Comparison of ENCODE assay signal across 32 mouse cellular contexts in genomic region chr19:15769651-15770050, GRCm38 (mm10).
"Had no signal": no experiment of that assay in that cellular context is flagged by ENCODE, and none has a peak within 500 bp of the region (broad histone marks: within the 10 kb centered on the region; RNA-seq: fewer than 3 reads in every experiment).

No protein-coding gene starts in this region.

- H3K9me3 ChIP-seq: limb, embryonic 10.5 days; limb, embryonic 12.5 days; limb, embryonic 13.5 days; limb, embryonic 15.5 days; liver, embryonic 12.5 days; liver, embryonic 13.5 days; liver, embryonic 15.5 days; lung, embryonic 15.5 days; megakaryocyte, embryonic 14.5 days; midbrain, embryonic 10.5 days; midbrain, embryonic 12.5 days; midbrain, embryonic 13.5 days; midbrain, embryonic 15.5 days had no signal

- DNase-seq: left cerebral cortex, postnatal 4 days; liver; liver, embryonic 13.5 days; liver, postnatal 0 days; lung, adult 18-20 months; lung, adult 2 months; lung, embryonic 14.5 days; lung, postnatal 10 days; lung, postnatal 14 days; lung, postnatal 36 days; lung, postnatal 4 days; midbrain, embryonic 14.5 days had no signal

- H3K36me3 ChIP-seq: limb, embryonic 10.5 days; limb, embryonic 12.5 days; limb, embryonic 13.5 days; limb, embryonic 15.5 days; liver, embryonic 12.5 days; liver, embryonic 13.5 days; liver, embryonic 15.5 days; lung, embryonic 15.5 days; midbrain, embryonic 10.5 days; midbrain, embryonic 12.5 days; midbrain, embryonic 13.5 days; midbrain, embryonic 15.5 days had no signal

- H3K9ac ChIP-seq: limb, embryonic 12.5 days; limb, embryonic 13.5 days; limb, embryonic 15.5 days; liver, embryonic 12.5 days; liver, embryonic 13.5 days; liver, embryonic 14.5 days; liver, embryonic 15.5 days; liver, postnatal 0 days; lung, embryonic 14.5 days; lung, embryonic 15.5 days; midbrain, embryonic 12.5 days; midbrain, embryonic 13.5 days; midbrain, embryonic 15.5 days had no signal

- ATAC-seq: liver, embryonic 12.5 days; liver, postnatal 0 days; lung, postnatal 0 days; midbrain, embryonic 13.5 days; midbrain, embryonic 15.5 days; midbrain, embryonic 16.5 days had no signal

- H3K27me3 ChIP-seq: limb, embryonic 12.5 days; limb, embryonic 13.5 days; limb, embryonic 15.5 days; liver, embryonic 12.5 days; liver, embryonic 13.5 days; liver, embryonic 15.5 days; lung, embryonic 15.5 days; megakaryocyte, embryonic 14.5 days; midbrain, embryonic 12.5 days; midbrain, embryonic 15.5 days had no signal

- H3K4me2 ChIP-seq: limb, embryonic 12.5 days; limb, embryonic 13.5 days; limb, embryonic 15.5 days; liver, embryonic 11.5 days; liver, embryonic 12.5 days; liver, embryonic 13.5 days; liver, embryonic 15.5 days; lung, embryonic 14.5 days; lung, embryonic 15.5 days; midbrain, embryonic 11.5 days; midbrain, embryonic 12.5 days; midbrain, embryonic 13.5 days; midbrain, embryonic 15.5 days had no signal

- H3K4me1 ChIP-seq: limb, embryonic 10.5 days; liver, embryonic 12.5 days; liver, embryonic 13.5 days; liver, embryonic 15.5 days; lung, embryonic 15.5 days; megakaryocyte, embryonic 14.5 days; midbrain, embryonic 12.5 days; midbrain, embryonic 13.5 days; midbrain, embryonic 15.5 days had no signal

- H3K27ac ChIP-seq: left cerebral cortex, adult 2 months; limb, embryonic 10.5 days; limb, embryonic 13.5 days; limb, embryonic 15.5 days; liver, embryonic 12.5 days; liver, embryonic 13.5 days; liver, embryonic 14.5 days; liver, embryonic 15.5 days; lung, embryonic 15.5 days; macrophage; midbrain, embryonic 10.5 days; midbrain, embryonic 12.5 days; midbrain, embryonic 13.5 days; midbrain, embryonic 15.5 days had no signal

- H3K4me3 ChIP-seq: left cerebral cortex, adult 2 months; limb, embryonic 10.5 days; limb, embryonic 12.5 days; limb, embryonic 13.5 days; limb, embryonic 15.5 days; liver, embryonic 12.5 days; liver, embryonic 13.5 days; liver, embryonic 15.5 days; lung, embryonic 15.5 days; megakaryocyte, embryonic 14.5 days; midbrain, embryonic 10.5 days; midbrain, embryonic 12.5 days; midbrain, embryonic 13.5 days; midbrain, embryonic 15.5 days; myocyte had no signal
